Mouse (Mus musculus) kidney, adult 9 months (tissue): Measurements from ENCODE around the gene Setd5.

ENCODE experiments used
- DNase-seq: peaks from one replicate; pipeline ENCODE4 v3.0.0; 2022

Setd5 gene

DNA sequence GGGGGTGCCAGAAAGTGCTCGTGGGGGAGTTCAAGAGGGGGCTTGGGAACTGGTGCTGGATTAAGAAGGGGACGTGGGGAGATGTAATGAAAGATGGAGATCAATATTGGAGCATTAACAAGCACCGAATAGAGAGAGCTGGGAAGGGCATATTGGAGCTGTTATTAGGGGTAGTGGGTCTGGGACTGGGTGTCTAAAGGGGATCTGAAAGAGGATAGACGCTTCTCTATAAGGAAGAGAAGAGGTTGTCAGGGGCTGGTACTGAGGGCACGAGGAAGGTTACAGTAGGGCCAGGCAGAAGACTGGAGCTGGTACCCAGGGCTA, 117.3 kb downstream of the Setd5 start:
- DNase-seq: no peak

DNA sequence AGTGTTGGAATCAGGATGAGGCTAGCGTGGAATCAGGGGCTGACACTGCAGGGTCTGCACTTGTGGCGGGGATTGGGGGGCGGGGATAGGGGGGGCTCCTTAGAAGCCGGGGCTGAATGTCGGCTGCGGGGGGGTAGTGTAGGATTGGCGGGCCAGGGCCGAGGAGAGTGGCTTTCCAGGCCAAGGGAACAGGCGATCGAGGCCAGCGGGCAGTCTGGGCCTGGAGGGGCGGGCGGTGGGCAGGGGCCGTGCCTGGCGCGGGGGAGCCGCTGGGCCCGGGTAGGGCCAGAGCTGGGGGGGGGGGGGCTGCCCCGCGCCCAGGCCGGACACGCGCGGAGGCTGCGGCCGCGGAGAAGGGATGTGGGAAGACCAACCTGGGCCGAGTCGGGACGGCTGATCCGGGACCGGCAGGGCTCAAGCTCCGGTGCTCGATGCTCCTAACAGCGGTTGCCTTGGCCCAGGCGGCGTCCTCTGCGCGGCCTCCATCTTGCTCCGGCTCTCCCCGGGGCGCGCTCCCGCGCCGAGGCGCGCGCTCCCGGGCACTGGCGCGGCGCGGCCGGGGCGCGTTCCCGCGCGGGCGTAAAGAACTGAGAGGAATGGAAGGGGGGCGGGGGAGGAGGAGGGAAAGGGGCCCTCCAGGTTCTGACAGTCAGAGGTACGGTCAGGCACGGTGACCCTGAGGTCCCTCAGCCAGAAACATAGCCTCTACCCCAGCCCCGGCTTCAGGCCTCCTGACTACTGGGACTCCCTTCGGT, 117.9 kb downstream of the Setd5 start, which contains the start of gene Lhfpl4:
TSS of gene Lhfpl4 (minus strand) at position 544 of the 755 bp plus-strand sequence.
- DNase-seq: no peak

DNA sequence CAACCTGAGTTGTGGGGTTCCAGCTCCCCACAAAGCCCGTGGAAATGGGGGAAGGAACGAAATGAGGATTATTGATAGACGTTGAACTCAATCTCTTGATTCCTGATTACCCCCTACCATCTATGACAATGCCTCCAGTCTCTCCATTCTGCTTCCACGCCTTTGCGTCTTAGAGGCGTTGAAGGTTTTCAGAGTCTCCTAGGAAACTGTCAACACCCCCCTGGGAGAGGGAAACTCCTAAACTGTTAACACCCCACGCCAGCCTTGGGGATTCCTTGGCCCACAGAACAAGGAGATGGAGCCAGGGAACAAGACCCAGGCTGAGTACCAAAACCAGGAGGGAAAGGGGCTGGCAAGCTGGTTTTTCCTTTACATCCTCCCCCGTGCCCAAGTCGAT, 118.4 kb downstream of the Setd5 start:
- DNase-seq: no peak
